Mouse (Mus musculus) limb, embryonic 14.5 days (tissue): ENCODE measurements around the gene 4933405O20Rik. TPM values are rescaled to one million over a fixed set of nuclear protein-coding genes. Genes with fewer than 3 reads are reported as not detected.

Experiments used
- ATAC-seq: fragments of 200-750 bp; cut with Nextera tagmentation; 2 replicates; pipeline ENCODE4 v1.8.0; 2017; ENCODE audit warnings: low read depth, moderate number of reproducible peaks, moderate TSS enrichment; ENCODE audit not compliant: low FRiP score
- DNase-seq: peaks from one replicate; pipeline ENCODE4 v3.0.0-alpha.2; 2015; ENCODE audit warnings: low spot score
- H3K27ac ChIP-seq: fragments of 300-500 bp; sonication (generic); replicated peaks from 2 replicates; pipeline ENCODE4 v1.5.1; 2014; ENCODE audit warnings: low read depth, mild to moderate bottlenecking, low read length, moderate library complexity, mixed read lengths
- H3K27me3 ChIP-seq: fragments of 300-500 bp; sonication (generic); 2 replicates; pipeline ENCODE4 v1.6.1; 2014; ENCODE audit warnings: low read length, mixed read lengths; ENCODE audit not compliant: control insufficient read depth, insufficient read depth
- H3K36me3 ChIP-seq: fragments of 300-500 bp; sonication (generic); 2 replicates; pipeline ENCODE4 v1.6.1; 2014; ENCODE audit warnings: mild to moderate bottlenecking, low read length, moderate library complexity, mixed read lengths; ENCODE audit not compliant: control insufficient read depth, insufficient read depth
- H3K4me1 ChIP-seq: fragments of 300-500 bp; sonication (generic); 2 replicates; pipeline ENCODE4 v1.6.1; 2014; ENCODE audit warnings: antibody characterized with exemption, low read length, mixed read lengths; ENCODE audit not compliant: control insufficient read depth, insufficient read depth
- H3K4me2 ChIP-seq: fragments of 300-500 bp; sonication (generic); replicated peaks from 2 replicates; pipeline ENCODE4 v1.6.1; 2014; ENCODE audit warnings: low read depth, mild to moderate bottlenecking, low read length, moderate library complexity; ENCODE audit not compliant: severe bottlenecking
- H3K4me3 ChIP-seq: fragments of 300-500 bp; sonication (generic); replicated peaks from 2 replicates; pipeline ENCODE4 v1.5.1; 2014; ENCODE audit warnings: low read length
- H3K9ac ChIP-seq: fragments of 300-500 bp; sonication (generic); 2 replicates; pipeline ENCODE4 v1.6.1; 2014; ENCODE audit warnings: mild to moderate bottlenecking, low read depth, low read length, moderate library complexity; ENCODE audit not compliant: severe bottlenecking
- H3K9me3 ChIP-seq: fragments of 300-500 bp; sonication (generic); 2 replicates; pipeline ENCODE4 v1.6.1; 2016; ENCODE audit warnings: low read length; ENCODE audit not compliant: control insufficient read depth
- POLR2A ChIP-seq: fragments of 200-500 bp; IDR thresholded peaks from 2 replicates; pipeline ENCODE4 v1.8.0; 2012; ENCODE audit warnings: inconsistent platforms, mild to moderate bottlenecking, moderate library complexity, borderline replicate concordance; ENCODE audit not compliant: insufficient read depth, insufficient read length; ENCODE audit errors: extremely low read depth
- WGBS: fragments of 180-500 bp; shearing (Covaris S2); extraction: QIAGEN DNeasy Blood & Tissue Kit; methylation state at CpG from one replicate; pipeline ENCODE4 v1.1.7; 2014; 5-methylcytosine and 5-hydroxymethylcytosine counted together
- polyA plus RNA-seq, 2 experiments: library from polyadenylated mRNA; depleted of rRNA in 1 of 2; stranded (reverse) in 1 of 2; unstranded in 1 of 2; fragments of >200 nt; fragmentation: Nextera tagmentation in 1 of 2; extraction: Ambion mirVana in 1 of 2; gene quantifications; 2 replicates each; pipeline versions ENCODE4 v1.2.1 to v1.2.3; 2012 to 2014

Gene 4933405O20Rik
- polyA plus RNA-seq, 2 experiments = 0.15 TPM; not detected in 1

DNA sequence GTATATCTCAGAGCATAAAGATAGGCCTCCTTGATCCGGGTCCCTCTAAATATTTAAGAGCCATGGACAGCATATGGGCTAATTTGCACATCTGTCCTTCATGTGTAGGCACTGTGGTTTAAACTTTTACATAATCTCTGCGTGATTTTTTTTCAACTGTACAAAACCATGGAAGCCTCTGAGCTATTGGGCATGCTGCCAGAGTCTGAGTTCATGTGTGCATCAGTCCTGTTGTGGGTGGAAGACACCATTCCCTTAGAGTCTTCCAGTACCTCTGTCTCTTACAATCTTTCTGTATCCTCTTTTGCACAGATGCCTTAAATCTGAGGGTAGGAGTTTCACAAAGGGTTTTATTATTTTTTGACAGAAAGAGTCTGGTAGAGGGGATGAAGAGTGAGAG is 15.1 kb downstream of the 4933405O20Rik start:
- no peak overlapping the region for H3K4me2 ChIP-seq
- no peak overlapping the region for H3K9ac ChIP-seq
- ATAC-seq (no peak), DNase-seq (no peak)
- H3K27me3 ChIP-seq = no peaks in the 10 kb centered on the region
- no peaks in the 10 kb centered on the region for H3K4me1 ChIP-seq
- no peaks in the 10 kb centered on the region for H3K36me3 ChIP-seq
- H3K27ac ChIP-seq = no peak overlapping the region
- H3K9me3 ChIP-seq = no peaks in the 10 kb centered on the region
- H3K4me3 ChIP-seq = no peak overlapping the region
- 58% methylated on average over 2 of the region's 2 CpGs for WGBS
- TF ChIP-seq POLR2A = no peak

DNA sequence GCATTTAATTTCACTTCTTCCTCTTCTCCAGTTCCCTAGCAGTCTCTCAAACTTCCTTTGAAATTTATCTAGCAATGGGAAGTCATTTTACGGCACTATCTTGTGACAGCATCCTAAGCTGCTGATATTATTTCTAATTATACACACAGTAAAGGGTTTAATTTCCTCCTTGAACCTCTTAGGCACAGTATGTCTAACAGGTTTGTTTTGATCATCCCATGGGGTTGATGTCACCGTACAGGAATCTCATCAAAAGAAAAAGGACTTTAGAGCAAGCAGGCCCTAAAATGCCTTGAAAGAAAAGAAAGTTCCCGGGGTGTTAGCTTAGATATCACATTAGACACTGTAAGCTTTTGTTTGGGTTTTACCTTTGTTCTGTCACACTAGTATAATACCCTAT is 30.2 kb downstream of the 4933405O20Rik start:
- no peak for ATAC-seq
- H3K9me3 ChIP-seq = no peaks in the 10 kb centered on the region
- DNase-seq = no peak
- H3K4me3 ChIP-seq = no peak overlapping the region
- H3K27me3 ChIP-seq = no peaks in the 10 kb centered on the region
- H3K4me1 ChIP-seq = no peaks in the 10 kb centered on the region
- H3K9ac ChIP-seq = no peak overlapping the region
- H3K4me2 ChIP-seq = no peak overlapping the region
- no peak for TF ChIP-seq POLR2A
- H3K27ac ChIP-seq = no peak overlapping the region
- no peaks in the 10 kb centered on the region for H3K36me3 ChIP-seq
- 55% methylated on average over 3 of the region's 3 CpGs for WGBS

GRCm38 (mm10) chr7:50633147-50633546 is 34.2 kb downstream of the 4933405O20Rik start:
- H3K36me3 ChIP-seq = no peaks in the 10 kb centered on the region
- no peak overlapping the region for H3K4me2 ChIP-seq
- no peaks in the 10 kb centered on the region for H3K9me3 ChIP-seq
- ATAC-seq (no peak), DNase-seq (no peak)
- no peak overlapping the region for H3K9ac ChIP-seq
- 79% methylated on average over 2 of the region's 2 CpGs for WGBS
- no peaks in the 10 kb centered on the region for H3K27me3 ChIP-seq
- H3K4me3 ChIP-seq = no peak overlapping the region
- no peaks in the 10 kb centered on the region for H3K4me1 ChIP-seq
- no peak for TF ChIP-seq POLR2A
- H3K27ac ChIP-seq = no peak overlapping the region
